Mouse (Mus musculus) heart, embryonic 16.5 days (tissue): ENCODE results near the gene Slc2a8. TPM values are rescaled to one million over a fixed set of nuclear protein-coding genes. Genes with fewer than 3 reads are reported as not detected.

Experiments used
- ATAC-seq: fragments of 200-750 bp; cut with Nextera tagmentation; replicated peaks from 2 replicates; pipeline ENCODE4 v1.8.0; 2017; ENCODE audit warnings: moderate number of reproducible peaks; ENCODE audit not compliant: insufficient read depth, low FRiP score; ENCODE audit errors: extremely low read depth
- H3K27ac ChIP-seq: fragments of 300-500 bp; sonication (generic); 2 replicates; pipeline ENCODE4 v1.5.1; 2014; ENCODE audit warnings: mild to moderate bottlenecking, low read length, control low read depth, moderate library complexity
- H3K27me3 ChIP-seq: fragments of 300-500 bp; sonication (generic); 2 replicates; pipeline ENCODE4 v1.6.1; 2014; ENCODE audit warnings: low read length, mixed read lengths; ENCODE audit not compliant: control insufficient read depth, insufficient read depth
- H3K36me3 ChIP-seq: fragments of 300-500 bp; sonication (generic); 2 replicates; pipeline ENCODE4 v1.6.1; 2014; ENCODE audit not compliant: control insufficient read depth, insufficient read depth
- H3K4me1 ChIP-seq: fragments of 300-500 bp; sonication (generic); 2 replicates; pipeline ENCODE4 v1.6.1; 2014; ENCODE audit warnings: low read length, mixed read lengths; ENCODE audit not compliant: control insufficient read depth, insufficient read depth
- H3K4me2 ChIP-seq: fragments of 300-500 bp; sonication (generic); 2 replicates; pipeline ENCODE4 v1.6.1; 2014; ENCODE audit warnings: low read depth, mild to moderate bottlenecking, control low read depth, low read length
- H3K4me3 ChIP-seq: fragments of 300-500 bp; sonication (generic); 2 replicates; pipeline ENCODE4 v1.5.1; 2014; ENCODE audit warnings: mild to moderate bottlenecking, control low read depth, low read length
- H3K9ac ChIP-seq: fragments of 300-500 bp; sonication (generic); 2 replicates; pipeline ENCODE4 v1.6.1; 2014; ENCODE audit warnings: low read length, control low read depth
- H3K9me3 ChIP-seq: fragments of 300-500 bp; sonication (generic); replicated peaks from 2 replicates; pipeline ENCODE4 v1.6.1; 2016; ENCODE audit warnings: low read length; ENCODE audit not compliant: control insufficient read depth
- WGBS: fragments of 180-500 bp; shearing (Covaris S2); extraction: QIAGEN DNeasy Blood & Tissue Kit; methylation state at CpG from one replicate; pipeline ENCODE4 v1.1.7; 2014; 5-methylcytosine and 5-hydroxymethylcytosine counted together
- polyA plus RNA-seq: library from polyadenylated mRNA; unstranded; fragments of >200 nt; fragmentation: Nextera tagmentation; extraction: Ambion mirVana; gene quantifications from 2 replicates; pipeline ENCODE4 v1.2.1, GENCODE M21; 2015

Gene Slc2a8
- polyA plus RNA-seq, 1 experiment from 2014 or later = 24.3 TPM

- H3K27me3 ChIP-seq = no peaks in the 10 kb centered on the region
- peak overlapping the region; percentile 47 for H3K9ac ChIP-seq
- no peaks in the 10 kb centered on the region for H3K36me3 ChIP-seq
- peak overlapping the region; percentile 88 for H3K4me3 ChIP-seq
- peak overlapping the region; percentile 97 for H3K4me2 ChIP-seq
- WGBS = 3% methylated on average over 4 of the region's 4 CpGs
- no peak for ATAC-seq
- no peaks in the 10 kb centered on the region for H3K9me3 ChIP-seq
- H3K4me1 ChIP-seq = peaks cover 13% of the 10 kb centered on the region
- H3K27ac ChIP-seq = no peak overlapping the region
These were observed 817 bp upstream of the Slc2a8 start for GRCm38 (mm10) chr2:32982700-32983099.

GRCm38 (mm10) chr2:32981281-32981680, 602 bp downstream of the Slc2a8 start:
- H3K27ac ChIP-seq = peak overlapping the region; percentile 71
- H3K9me3 ChIP-seq = no peaks in the 10 kb centered on the region
- 2% methylated on average over 23 of the region's 23 CpGs for WGBS
- ATAC-seq = peak; percentile 32
- H3K27me3 ChIP-seq = no peaks in the 10 kb centered on the region
- peak overlapping the region; percentile 97 for H3K4me2 ChIP-seq
- peaks cover 13% of the 10 kb centered on the region for H3K4me1 ChIP-seq
- H3K4me3 ChIP-seq = peak overlapping the region; percentile 88
- H3K9ac ChIP-seq = peak overlapping the region; percentile 92
- no peaks in the 10 kb centered on the region for H3K36me3 ChIP-seq

- Histone ChIP-seq H3K27ac (no peak overlapping the region), H3K27me3 (no peaks in the 10 kb centered on the region), H3K9ac (no peak overlapping the region), H3K9me3 (no peaks in the 10 kb centered on the region), H3K4me1 (peaks cover 13% of the 10 kb centered on the region), H3K4me2 (no peak overlapping the region), H3K36me3 (0 out of 2 replicates have a peak, but pooled peaks cover 1% of the 10 kb centered on the region), H3K4me3 (no peak overlapping the region)
- 85% methylated on average over 7 of the region's 7 CpGs for WGBS
- ATAC-seq = no peak
These were observed 2.2 kb downstream of the Slc2a8 start for GRCm38 (mm10) chr2:32979675-32980074.

- 58% methylated on average over 3 of the region's 3 CpGs for WGBS
- no peak for ATAC-seq
These were observed 3.2 kb downstream of the Slc2a8 start for GRCm38 (mm10) chr2:32978675-32979074.

GRCm38 (mm10) chr2:32977114-32977513, 4.8 kb downstream of the Slc2a8 start:
- no peaks in the 10 kb centered on the region for H3K27me3 ChIP-seq
- no peak overlapping the region for H3K4me3 ChIP-seq
- WGBS = 79% methylated on average over 5 of the region's 5 CpGs
- ATAC-seq = no peak
- H3K9me3 ChIP-seq = no peaks in the 10 kb centered on the region
- H3K36me3 ChIP-seq = peaks cover 12% of the 10 kb centered on the region
- no peak overlapping the region for H3K9ac ChIP-seq
- no peak overlapping the region for H3K4me2 ChIP-seq
- no peak overlapping the region for H3K27ac ChIP-seq
- H3K4me1 ChIP-seq = peaks cover 8% of the 10 kb centered on the region

More at GRCm38 (mm10) chr2:32978675-32979074, 3.2 kb downstream of the Slc2a8 start:
- H3K4me1 ChIP-seq = peaks cover 13% of the 10 kb centered on the region
- no peaks in the 10 kb centered on the region for H3K27me3 ChIP-seq
- no peak overlapping the region for H3K9ac ChIP-seq
- no peak overlapping the region for H3K4me2 ChIP-seq
- H3K27ac ChIP-seq = no peak overlapping the region
- H3K4me3 ChIP-seq = no peak overlapping the region
- peaks cover 10% of the 10 kb centered on the region; the same call in 1 of the 2 replicates for H3K36me3 ChIP-seq
- no peaks in the 10 kb centered on the region for H3K9me3 ChIP-seq

- Histone ChIP-seq H3K27me3 (no peaks in the 10 kb centered on the region), H3K9ac (no peak overlapping the region), H3K27ac (no peak overlapping the region), H3K4me1 (peaks cover 11% of the 10 kb centered on the region), H3K4me2 (no peak overlapping the region), H3K36me3 (peaks cover 12% of the 10 kb centered on the region), H3K9me3 (no peaks in the 10 kb centered on the region), H3K4me3 (no peak overlapping the region)
- no peak for ATAC-seq
- 89% methylated on average over 8 of the region's 8 CpGs for WGBS
These were observed 7.7 kb downstream of the Slc2a8 start for GRCm38 (mm10) chr2:32974216-32974615.

GRCm38 (mm10) chr2:32971235-32971634, 10.6 kb downstream of the Slc2a8 start:
- WGBS = 57% methylated on average over 9 of the region's 9 CpGs
- ATAC-seq = no peak
- Histone ChIP-seq H3K4me2 (no peak overlapping the region), H3K9ac (no peak overlapping the region), H3K27me3 (no peaks in the 10 kb centered on the region), H3K4me3 (no peak overlapping the region), H3K9me3 (no peaks in the 10 kb centered on the region), H3K27ac (no peak overlapping the region), H3K36me3 (peaks cover 12% of the 10 kb centered on the region), H3K4me1 (peaks cover 30% of the 10 kb centered on the region)

GRCm38 (mm10) chr2:32969326-32969725, 12.6 kb downstream of the Slc2a8 start:
- Histone ChIP-seq H3K9me3 (no peaks in the 10 kb centered on the region), H3K4me1 (peaks cover 37% of the 10 kb centered on the region), H3K4me2 (peak overlapping the region; percentile 53), H3K36me3 (peaks cover 15% of the 10 kb centered on the region), H3K27ac (peak overlapping the region; percentile 100), H3K4me3 (peak overlapping the region; percentile 34), H3K27me3 (no peaks in the 10 kb centered on the region), H3K9ac (peak overlapping the region; percentile 45)
- 39% methylated on average over 8 of the region's 8 CpGs for WGBS
- ATAC-seq = peak; percentile 39; the same call in 1 of the 2 replicates

- ATAC-seq = no peak
- no peak overlapping the region for H3K4me3 ChIP-seq
- H3K27ac ChIP-seq = peak overlapping the region; percentile 100
- no peaks in the 10 kb centered on the region for H3K27me3 ChIP-seq
- H3K4me1 ChIP-seq = peaks cover 45% of the 10 kb centered on the region
- peak overlapping the region; percentile 96 for H3K4me2 ChIP-seq
- H3K36me3 ChIP-seq = peaks cover 20% of the 10 kb centered on the region
- H3K9me3 ChIP-seq = no peaks in the 10 kb centered on the region
- H3K9ac ChIP-seq = peak overlapping the region; percentile 90
- 80% methylated on average over 9 of the region's 9 CpGs for WGBS
These were observed 13.8 kb downstream of the Slc2a8 start for GRCm38 (mm10) chr2:32968024-32968614.
